Mouse (Mus musculus) intestine, embryonic 15.5 days (tissue): ENCODE measurements at regions not wholly inside any gene's neighbourhood (a gene's known extent, or its start where the extent isn't known, plus 50 kb on each side); places are given as distances from the start of the nearest gene placed in this dataset.

Source experiments
- ATAC-seq: fragments of 200-750 bp; cut with Nextera tagmentation; 2 replicates; pipeline ENCODE4 v1.8.0; 2017; ENCODE audit warnings: moderate TSS enrichment, moderate library complexity
- H3K27ac ChIP-seq: fragments of 300-500 bp; sonication (generic); 2 replicates; pipeline ENCODE4 v1.5.1; 2015; ENCODE audit warnings: mild to moderate bottlenecking, inconsistent platforms
- H3K27me3 ChIP-seq: fragments of 300-500 bp; sonication (generic); replicated peaks from 2 replicates; pipeline ENCODE4 v1.6.1; 2015; ENCODE audit warnings: inconsistent platforms
- H3K36me3 ChIP-seq: fragments of 300-500 bp; sonication (generic); 2 replicates; pipeline ENCODE4 v1.6.1; 2015; ENCODE audit warnings: inconsistent platforms
- H3K4me1 ChIP-seq: fragments of 300-500 bp; sonication (generic); replicated peaks from 2 replicates; pipeline ENCODE4 v1.6.1; 2015; ENCODE audit warnings: inconsistent platforms
- H3K4me2 ChIP-seq: fragments of 300-500 bp; sonication (generic); replicated peaks from 2 replicates; pipeline ENCODE4 v1.6.1; 2015; ENCODE audit warnings: mild to moderate bottlenecking, inconsistent platforms
- H3K4me3 ChIP-seq: fragments of 300-500 bp; sonication (generic); replicated peaks from 2 replicates; pipeline ENCODE4 v1.5.1; 2015; ENCODE audit warnings: inconsistent platforms
- H3K9ac ChIP-seq: fragments of 300-500 bp; sonication (generic); 2 replicates; pipeline ENCODE4 v1.6.1; 2015; ENCODE audit warnings: inconsistent platforms
- H3K9me3 ChIP-seq: fragments of 300-500 bp; sonication (generic); 2 replicates; pipeline ENCODE4 v1.6.1; 2016; ENCODE audit warnings: inconsistent platforms
- WGBS: fragments of 180-500 bp; shearing (Covaris S2); methylation state at CpG from one replicate; pipeline ENCODE4 v1.1.7; 2015; 5-methylcytosine and 5-hydroxymethylcytosine counted together

GRCm38 (mm10) chr10:9027070-9027807, 141.4 kb upstream of the Sash1 start:
- WGBS, result 88% methylated on average over 12 of the region's 12 CpGs
- Histone ChIP-seq H3K4me3 (no peak overlapping the region), H3K27ac (no peak overlapping the region), H3K4me1 (no peaks in the 10 kb centered on the region), H3K9ac (no peak overlapping the region), H3K36me3 (no peaks in the 10 kb centered on the region), H3K9me3 (no peaks in the 10 kb centered on the region), H3K4me2 (no peak overlapping the region), H3K27me3 (no peaks in the 10 kb centered on the region)
- ATAC-seq, result no peak

GRCm38 (mm10) chr10:9014810-9015505, 129.1 kb upstream of the Sash1 start:
- H3K36me3 ChIP-seq, result no peaks in the 10 kb centered on the region
- H3K4me1 ChIP-seq, result peaks cover 8% of the 10 kb centered on the region; the same call in 1 of the 2 replicates
- H3K27ac ChIP-seq, result peak overlapping the region; percentile 48; the same call in 1 of the 2 replicates
- no peak overlapping the region for H3K9ac ChIP-seq
- H3K27me3 ChIP-seq, result no peaks in the 10 kb centered on the region
- H3K9me3 ChIP-seq, result no peaks in the 10 kb centered on the region
- no peak overlapping the region for H3K4me3 ChIP-seq
- peak; percentile 64 for ATAC-seq
- no peak overlapping the region for H3K4me2 ChIP-seq
- WGBS, result 45% methylated on average over 11 of the region's 11 CpGs

GRCm38 (mm10) chr10:9013549-9013925, 127.7 kb upstream of the Sash1 start:
- Histone ChIP-seq H3K36me3 (no peaks in the 10 kb centered on the region), H3K4me3 (no peak overlapping the region), H3K9ac (no peak overlapping the region), H3K27ac (no peak overlapping the region), H3K4me2 (no peak overlapping the region), H3K4me1 (peaks cover 8% of the 10 kb centered on the region; the same call in 1 of the 2 replicates), H3K27me3 (no peaks in the 10 kb centered on the region), H3K9me3 (no peaks in the 10 kb centered on the region)
- 66% methylated on average over 3 of the region's 3 CpGs for WGBS
- ATAC-seq, result no peak

DNA sequence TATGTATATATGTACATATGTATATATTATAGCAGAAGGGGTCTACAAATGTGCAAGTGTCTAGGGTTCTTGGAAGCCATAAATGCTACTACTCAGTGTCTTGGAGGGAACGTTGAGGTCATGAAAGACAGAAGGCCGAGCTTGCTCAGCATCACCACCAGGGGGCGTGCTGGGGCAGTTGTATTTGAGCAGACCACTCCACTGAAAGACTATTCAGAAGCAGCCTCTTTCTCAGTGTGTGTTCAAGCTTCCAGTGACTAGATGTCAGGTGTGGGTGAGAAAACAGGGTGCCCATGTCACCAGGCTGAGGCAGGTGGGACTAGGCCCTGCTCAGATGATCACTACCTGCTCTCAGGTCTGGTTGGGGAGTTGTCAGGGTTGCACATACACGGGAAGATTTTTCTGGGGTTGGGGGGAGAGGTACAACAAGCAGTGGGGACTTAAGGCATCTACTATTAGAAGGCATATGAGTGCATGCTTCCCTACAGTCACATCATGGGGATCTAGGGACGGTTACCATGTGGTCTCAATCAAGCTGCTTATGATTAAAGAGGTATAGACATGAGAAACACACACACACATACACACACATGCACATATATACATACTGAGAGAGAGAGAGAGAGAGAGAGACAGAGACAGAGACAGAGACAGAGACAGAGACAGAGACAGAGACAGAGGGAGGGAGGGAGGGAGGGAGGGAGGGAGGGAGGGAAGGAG, 127.1 kb upstream of the Sash1 start:
- no peak overlapping the region for H3K4me3 ChIP-seq
- no peak overlapping the region for H3K27ac ChIP-seq
- H3K9me3 ChIP-seq, result no peaks in the 10 kb centered on the region
- ATAC-seq, result no peak; the same call in 1 of the 2 replicates
- no peaks in the 10 kb centered on the region for H3K27me3 ChIP-seq
- H3K4me1 ChIP-seq, result peaks cover 8% of the 10 kb centered on the region; the same call in 1 of the 2 replicates
- no peak overlapping the region for H3K4me2 ChIP-seq
- no peaks in the 10 kb centered on the region for H3K36me3 ChIP-seq
- 37% methylated on average over 5 of the region's 5 CpGs for WGBS
- no peak overlapping the region for H3K9ac ChIP-seq

DNA sequence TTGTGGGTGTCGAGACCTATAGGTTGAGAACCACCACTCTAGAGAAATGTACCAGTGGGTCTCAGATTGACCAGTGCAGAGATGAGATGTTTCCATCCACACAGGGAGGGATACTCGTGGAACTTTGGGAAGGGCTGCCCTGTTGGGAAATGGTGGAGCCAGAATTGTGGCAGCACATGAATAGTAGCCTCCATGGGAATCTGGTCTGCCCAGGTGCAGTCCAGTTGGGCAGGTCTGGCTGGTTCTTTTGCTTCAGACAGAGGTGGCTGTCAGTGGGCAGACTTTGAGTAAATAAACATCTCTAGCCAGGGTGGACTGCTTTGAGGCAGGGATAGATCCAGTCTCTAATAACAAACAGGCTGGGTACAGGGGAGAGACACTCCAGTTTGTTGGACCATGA, 126.0 kb upstream of the Sash1 start:
- H3K27me3 ChIP-seq, result no peaks in the 10 kb centered on the region
- no peaks in the 10 kb centered on the region for H3K36me3 ChIP-seq
- 77% methylated on average over 2 of the region's 2 CpGs for WGBS
- H3K9ac ChIP-seq, result no peak overlapping the region
- peaks cover 8% of the 10 kb centered on the region; the same call in 1 of the 2 replicates for H3K4me1 ChIP-seq
- H3K4me2 ChIP-seq, result no peak overlapping the region
- no peak overlapping the region for H3K27ac ChIP-seq
- no peak for ATAC-seq
- H3K4me3 ChIP-seq, result no peak overlapping the region
- no peaks in the 10 kb centered on the region for H3K9me3 ChIP-seq

- Histone ChIP-seq H3K4me3 (no peak overlapping the region), H3K4me1 (0 out of 2 replicates have a peak, but pooled peaks cover 4% of the 10 kb centered on the region), H3K36me3 (no peaks in the 10 kb centered on the region), H3K4me2 (no peak overlapping the region), H3K9ac (no peak overlapping the region), H3K27me3 (no peaks in the 10 kb centered on the region), H3K9me3 (no peaks in the 10 kb centered on the region), H3K27ac (no peak overlapping the region)
- no peak for ATAC-seq
- WGBS, result 86% methylated on average over 13 of the region's 13 CpGs
Measured at GRCm38 (mm10) chr10:9010191-9010590, 124.3 kb upstream of the Sash1 start.

- H3K27me3 ChIP-seq, result no peaks in the 10 kb centered on the region
- no peak overlapping the region for H3K4me3 ChIP-seq
- no peak overlapping the region for H3K4me2 ChIP-seq
- no peak overlapping the region for H3K27ac ChIP-seq
- WGBS, result 67% methylated on average over 10 of the region's 10 CpGs
- no peaks in the 10 kb centered on the region for H3K4me1 ChIP-seq
- H3K9ac ChIP-seq, result no peak overlapping the region
- H3K9me3 ChIP-seq, result no peaks in the 10 kb centered on the region
- no peaks in the 10 kb centered on the region for H3K36me3 ChIP-seq
- no peak for ATAC-seq
Measured at GRCm38 (mm10) chr10:9005140-9005909, 119.5 kb upstream of the Sash1 start.

- Histone ChIP-seq H3K27me3 (no peaks in the 10 kb centered on the region), H3K9me3 (no peaks in the 10 kb centered on the region), H3K27ac (no peak overlapping the region), H3K4me2 (no peak overlapping the region), H3K9ac (no peak overlapping the region), H3K4me3 (no peak overlapping the region), H3K4me1 (peaks cover 6% of the 10 kb centered on the region; the same call in 1 of the 2 replicates), H3K36me3 (no peaks in the 10 kb centered on the region)
- WGBS, result 50% methylated on average over 5 of the region's 5 CpGs
- no peak for ATAC-seq
Measured at GRCm38 (mm10) chr10:9002261-9002660, 116.4 kb upstream of the Sash1 start.

GRCm38 (mm10) chr10:8998758-8999398, 113.0 kb upstream of the Sash1 start:
- 38% methylated on average over 5 of the region's 5 CpGs for WGBS
- H3K4me3 ChIP-seq, result no peak overlapping the region
- H3K27ac ChIP-seq, result peak overlapping the region; percentile 60
- no peaks in the 10 kb centered on the region for H3K27me3 ChIP-seq
- H3K36me3 ChIP-seq, result no peaks in the 10 kb centered on the region
- H3K9ac ChIP-seq, result no peak overlapping the region
- peak; percentile 75 for ATAC-seq
- peaks cover 7% of the 10 kb centered on the region for H3K4me1 ChIP-seq
- no peaks in the 10 kb centered on the region for H3K9me3 ChIP-seq
- H3K4me2 ChIP-seq, result no peak overlapping the region

DNA sequence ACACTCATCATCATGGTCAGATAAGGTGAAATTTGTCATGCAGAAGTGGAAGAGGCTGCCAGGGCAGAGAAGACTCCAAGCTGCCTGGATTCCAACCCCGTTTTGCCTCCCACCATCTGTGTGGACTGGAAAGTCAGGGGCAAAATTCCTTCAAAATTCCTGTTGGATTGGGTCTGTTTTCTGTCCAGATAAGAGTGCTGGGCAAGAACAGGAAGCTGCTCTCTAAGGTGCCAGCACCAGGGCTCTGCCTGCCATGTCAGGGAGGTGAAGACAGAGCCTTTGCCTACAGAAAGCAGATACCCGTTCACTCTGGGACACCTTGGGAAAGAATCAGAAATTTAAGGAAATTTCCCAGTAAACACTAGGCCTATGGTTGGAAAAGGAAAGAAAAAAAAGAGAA, 112.5 kb upstream of the Sash1 start:
- H3K4me2 ChIP-seq, result no peak overlapping the region
- no peaks in the 10 kb centered on the region for H3K9me3 ChIP-seq
- H3K27me3 ChIP-seq, result no peaks in the 10 kb centered on the region
- peak; percentile 34; the same call in 1 of the 2 replicates for ATAC-seq
- no peak overlapping the region for H3K4me3 ChIP-seq
- peak overlapping the region; percentile 54; the same call in 1 of the 2 replicates for H3K27ac ChIP-seq
- H3K4me1 ChIP-seq, result peaks cover 7% of the 10 kb centered on the region
- H3K9ac ChIP-seq, result no peak overlapping the region
- WGBS, result 31% methylated on average over 2 of the region's 2 CpGs
- no peaks in the 10 kb centered on the region for H3K36me3 ChIP-seq

GRCm38 (mm10) chr10:8995097-8995496, 109.2 kb upstream of the Sash1 start:
- WGBS, result 25% methylated on average over 3 of the region's 3 CpGs
- no peak for ATAC-seq
- Histone ChIP-seq H3K9ac (no peak overlapping the region), H3K4me1 (peaks cover 7% of the 10 kb centered on the region), H3K27me3 (no peaks in the 10 kb centered on the region), H3K4me3 (no peak overlapping the region), H3K4me2 (no peak overlapping the region), H3K9me3 (no peaks in the 10 kb centered on the region), H3K36me3 (no peaks in the 10 kb centered on the region), H3K27ac (no peak overlapping the region)
